Mouse (Mus musculus) cerebellum, adult 2 months (tissue): ENCODE measurements at regions not wholly inside any gene's neighbourhood (a gene's known extent, or its start where the extent isn't known, plus 50 kb on each side); places are given as distances from the start of the nearest gene placed in this dataset.
A peak's percentile ranks its signal among the peaks of the same experiment; 100 is the strongest.

ENCODE experiments used
- DNase-seq, 2 experiments: peaks; one replicate each; pipeline ENCODE4 v3.0.0; 2021
- H3K27ac ChIP-seq: fragments of 200-500 bp; 2 replicates; pipeline ENCODE4 v1.5.1; 2012; ENCODE audit warnings: low read length, control low read depth, inconsistent platforms; ENCODE audit not compliant: insufficient read depth
- H3K27me3 ChIP-seq: fragments of 200-500 bp; 2 replicates; pipeline ENCODE4 v1.6.1; 2012; ENCODE audit warnings: inconsistent platforms, mild to moderate bottlenecking, low read length, moderate library complexity; ENCODE audit not compliant: control insufficient read depth, insufficient read depth
- H3K4me1 ChIP-seq: fragments of 200-500 bp; 2 replicates; pipeline ENCODE4 v1.6.1; 2011; ENCODE audit warnings: low read length; ENCODE audit not compliant: control insufficient read depth, insufficient read depth
- H3K4me3 ChIP-seq: fragments of 200-500 bp; replicated peaks from 2 replicates; pipeline ENCODE3; 2011; ENCODE audit warnings: mild to moderate bottlenecking, low read depth, low read length, control low read depth; ENCODE audit not compliant: insufficient read depth
- CTCF ChIP-seq: fragments of 200-500 bp; IDR thresholded peaks from 2 replicates; pipeline ENCODE4 v1.5.1; 2011; ENCODE audit warnings: low read depth, mild to moderate bottlenecking, control low read depth, low read length, moderate library complexity, borderline replicate concordance; ENCODE audit not compliant: insufficient read depth
- POLR2A ChIP-seq: fragments of 200-500 bp; IDR thresholded peaks from 2 replicates; pipeline ENCODE4 v1.6.1; 2011; ENCODE audit warnings: low read length, control low read depth, borderline replicate concordance; ENCODE audit not compliant: insufficient read depth
- WGBS: fragments of 180-500 bp; shearing (Covaris S2); methylation state at CpG from one replicate; pipeline ENCODE4 v1.1.7; 2018; 5-methylcytosine and 5-hydroxymethylcytosine counted together

GRCm38 (mm10) chr4:55817035-55817818 lies 285.0 kb upstream of the Klf4 start:
- DNase-seq: no peak
- Histone ChIP-seq H3K27ac (no peak overlapping the region), H3K4me1 (no peaks in the 10 kb centered on the region), H3K4me3 (no peak overlapping the region), H3K27me3 (no peaks in the 10 kb centered on the region)
- TF ChIP-seq CTCF: no peak
- TF ChIP-seq POLR2A: no peak
- 67% methylated on average over 4 of the region's 4 CpGs for WGBS

DNA sequence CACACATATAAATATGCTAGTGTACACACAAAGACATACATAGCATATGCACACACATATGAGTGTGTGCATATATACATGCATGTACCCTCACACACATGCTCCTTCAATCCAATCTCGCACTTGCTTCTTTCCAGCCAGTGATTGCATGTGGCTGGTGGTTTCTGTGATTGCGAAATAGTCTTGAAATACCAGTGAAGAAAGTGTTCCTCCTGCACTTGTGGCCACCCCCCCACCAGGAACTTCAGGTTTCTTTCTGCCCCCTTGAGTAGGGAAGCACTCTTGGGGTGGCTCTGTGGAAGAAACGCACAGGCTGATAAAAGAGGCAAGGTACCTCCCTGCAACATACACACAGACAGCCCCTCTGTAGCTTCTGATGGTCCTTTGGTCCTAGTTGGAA lies 283.6 kb upstream of the Klf4 start:
- Histone ChIP-seq H3K4me3 (no peak overlapping the region), H3K27me3 (no peaks in the 10 kb centered on the region), H3K27ac (no peak overlapping the region), H3K4me1 (no peaks in the 10 kb centered on the region)
- TF ChIP-seq CTCF: no peak
- TF ChIP-seq POLR2A: no peak
- no peak for DNase-seq
- 95% methylated on average over 3 of the region's 3 CpGs for WGBS

GRCm38 (mm10) chr4:55812846-55813245 lies 280.6 kb upstream of the Klf4 start:
- TF ChIP-seq CTCF (no peak), POLR2A (no peak)

DNA sequence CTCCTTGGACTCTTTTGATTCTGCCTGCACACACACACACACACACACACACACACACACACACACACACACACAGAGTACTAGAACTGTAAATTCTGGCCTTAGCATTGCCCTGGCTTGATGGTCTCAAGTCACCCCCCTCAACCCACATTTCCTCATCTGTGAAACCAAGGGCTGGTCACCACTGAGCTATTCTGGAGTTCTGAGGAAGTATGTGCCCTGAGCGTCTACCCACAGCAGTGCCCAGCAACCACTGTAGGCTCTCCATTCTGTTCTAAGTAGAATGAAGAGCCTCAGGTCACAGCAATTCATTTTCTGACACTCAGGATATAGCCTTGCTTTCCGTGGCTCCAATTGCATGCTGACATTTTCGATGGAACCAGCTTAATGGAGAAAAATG lies 279.4 kb upstream of the Klf4 start:
- DNase-seq: no peak
- peaks cover 1% of the 10 kb centered on the region; the same call in 1 of the 2 replicates for H3K27me3 ChIP-seq
- WGBS: 85% methylated on average over 3 of the region's 3 CpGs
- no peak overlapping the region for H3K27ac ChIP-seq
- no peak for TF ChIP-seq POLR2A
- no peak for TF ChIP-seq CTCF
- no peak overlapping the region for H3K4me3 ChIP-seq
- H3K4me1 ChIP-seq: no peaks in the 10 kb centered on the region

More at GRCm38 (mm10) chr4:55812846-55813245, 280.6 kb upstream of the Klf4 start:
- WGBS: 87% methylated on average over 8 of the region's 8 CpGs
- H3K27me3 ChIP-seq: peaks cover 1% of the 10 kb centered on the region; the same call in 1 of the 2 replicates
- DNase-seq: no peak
- H3K27ac ChIP-seq: no peak overlapping the region
- H3K4me1 ChIP-seq: no peaks in the 10 kb centered on the region
- no peak overlapping the region for H3K4me3 ChIP-seq

DNA sequence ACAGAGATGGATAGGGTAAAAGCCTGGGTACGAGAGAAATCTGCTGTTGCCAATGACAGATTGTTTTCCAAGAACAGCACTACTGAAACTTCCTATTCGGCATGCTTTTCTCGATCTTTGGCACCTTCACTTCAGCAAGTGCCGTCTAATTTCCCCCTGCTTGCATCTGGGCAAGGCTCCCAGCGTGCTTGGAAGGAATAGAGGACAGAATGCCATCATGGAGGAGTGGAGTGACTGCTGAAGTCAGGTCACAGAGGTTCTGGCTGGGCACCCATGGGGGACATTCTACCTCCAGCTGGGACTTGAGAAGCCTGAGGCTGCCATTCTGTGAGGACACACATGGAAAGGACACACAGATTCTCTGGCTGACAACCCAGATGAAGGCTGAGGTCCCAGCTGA lies 276.2 kb upstream of the Klf4 start:
- 8% methylated on average over 5 of the region's 5 CpGs for WGBS
- no peak overlapping the region for H3K27ac ChIP-seq
- H3K4me3 ChIP-seq: no peak overlapping the region
- H3K4me1 ChIP-seq: no peaks in the 10 kb centered on the region
- TF ChIP-seq POLR2A (no peak), CTCF (no peak)
- H3K27me3 ChIP-seq: peaks cover 1% of the 10 kb centered on the region; the same call in 1 of the 2 replicates
- peak in 1 of 2 experiments; percentile 4 for DNase-seq

GRCm38 (mm10) chr4:55806799-55807198 lies 274.5 kb upstream of the Klf4 start:
- no peak for TF ChIP-seq POLR2A
- no peak for TF ChIP-seq CTCF
- peaks cover 1% of the 10 kb centered on the region; the same call in 1 of the 2 replicates for H3K27me3 ChIP-seq
- H3K27ac ChIP-seq: no peak overlapping the region
- no peak overlapping the region for H3K4me3 ChIP-seq
- WGBS: 76% methylated on average over 3 of the region's 3 CpGs
- no peaks in the 10 kb centered on the region for H3K4me1 ChIP-seq
- DNase-seq: no peak

- DNase-seq: no peak
- Histone ChIP-seq H3K4me3 (no peak overlapping the region), H3K27ac (no peak overlapping the region), H3K4me1 (no peaks in the 10 kb centered on the region), H3K27me3 (peaks cover 1% of the 10 kb centered on the region; the same call in 1 of the 2 replicates)
- TF ChIP-seq POLR2A (no peak), CTCF (no peak)
- 83% methylated on average over 6 of the region's 6 CpGs for WGBS
Observed at GRCm38 (mm10) chr4:55805255-55806051, 273.2 kb upstream of the Klf4 start.
